Mouse (Mus musculus) A20 (cell line): ENCODE measurements at regions not wholly inside any gene's neighbourhood (a gene's known extent, or its start where the extent isn't known, plus 50 kb on each side); places are given as distances from the start of the nearest gene placed in this dataset.

Source experiments
- DNase-seq: peaks from one replicate; pipeline ENCODE4 v3.0.0-alpha.2; 2011; ENCODE audit warnings: low read depth, low spot score

GRCm38 (mm10) chr14:24827381-24828031 is 340.6 kb downstream of the Rps24 start:
- DNase-seq = no peak

DNA sequence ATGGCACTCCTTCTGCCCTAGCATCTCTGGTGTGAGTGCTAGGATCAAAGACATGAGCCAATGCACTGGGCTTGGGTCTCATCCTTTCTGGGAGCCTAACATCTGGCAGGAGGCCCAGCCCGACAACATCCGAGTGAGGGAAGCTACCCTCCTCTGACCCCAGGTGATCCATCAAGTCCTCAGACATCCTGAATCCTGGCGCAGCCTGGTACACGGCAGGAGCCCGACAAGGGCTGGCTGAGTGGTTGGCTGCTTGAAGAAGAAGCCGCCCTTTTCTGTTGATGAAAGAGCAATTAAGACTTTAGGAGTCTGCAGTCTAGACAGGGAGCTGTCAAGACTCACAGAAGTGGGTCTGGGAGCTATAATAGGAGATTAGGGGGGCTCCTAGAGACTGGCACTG is 342.1 kb downstream of the Rps24 start:
- no peak for DNase-seq

DNA sequence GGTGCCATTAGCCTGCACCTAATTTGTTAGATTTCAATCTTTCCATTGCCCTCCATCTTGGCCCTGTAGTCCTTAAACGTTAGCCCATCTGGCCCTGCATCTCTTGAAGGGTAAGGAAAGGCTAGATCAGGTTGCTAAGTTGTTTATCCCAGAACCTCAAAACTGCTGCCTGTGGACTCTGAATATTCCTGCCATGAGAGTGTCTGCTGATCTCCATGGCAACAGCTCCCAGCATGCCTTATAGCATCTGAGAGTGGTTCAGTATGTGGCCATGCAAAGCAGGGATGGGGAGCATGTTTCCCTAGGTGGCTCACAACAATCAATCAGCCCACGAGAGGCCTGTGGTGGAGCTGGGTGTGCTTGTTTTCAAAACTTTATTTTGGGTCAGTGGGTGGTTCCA is 346.3 kb downstream of the Rps24 start:
- DNase-seq = no peak

- DNase-seq = no peak
These were observed 351.3 kb downstream of the Rps24 start for GRCm38 (mm10) chr14:24838219-24838618.

DNA sequence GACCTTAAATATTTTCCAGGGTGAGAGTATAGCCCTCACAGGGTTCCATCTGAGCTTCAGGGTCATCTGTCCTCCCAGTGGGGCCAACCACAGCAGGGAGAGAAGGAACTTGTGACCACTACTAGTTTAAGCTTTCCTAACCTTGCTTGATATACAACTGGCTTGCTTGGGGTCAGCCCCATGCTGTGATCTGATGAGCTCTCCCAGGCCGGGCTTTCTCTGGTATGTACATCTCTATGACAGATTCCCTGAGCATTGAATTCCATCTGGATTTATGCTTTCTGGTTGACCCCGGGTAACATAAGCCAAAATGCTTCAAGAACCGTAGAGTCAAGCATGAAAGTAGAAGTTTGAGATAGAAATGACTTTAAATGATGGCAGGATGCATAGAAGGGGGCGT is 352.1 kb downstream of the Rps24 start:
- no peak for DNase-seq

GRCm38 (mm10) chr14:24841715-24842496 is 355.0 kb downstream of the Rps24 start:
- DNase-seq = no peak

GRCm38 (mm10) chr14:24843626-24844025 is 356.7 kb downstream of the Rps24 start:
- peak; percentile 16 for DNase-seq

- no peak for DNase-seq
These were observed 363.6 kb downstream of the Rps24 start for GRCm38 (mm10) chr14:24850491-24850890.

DNA sequence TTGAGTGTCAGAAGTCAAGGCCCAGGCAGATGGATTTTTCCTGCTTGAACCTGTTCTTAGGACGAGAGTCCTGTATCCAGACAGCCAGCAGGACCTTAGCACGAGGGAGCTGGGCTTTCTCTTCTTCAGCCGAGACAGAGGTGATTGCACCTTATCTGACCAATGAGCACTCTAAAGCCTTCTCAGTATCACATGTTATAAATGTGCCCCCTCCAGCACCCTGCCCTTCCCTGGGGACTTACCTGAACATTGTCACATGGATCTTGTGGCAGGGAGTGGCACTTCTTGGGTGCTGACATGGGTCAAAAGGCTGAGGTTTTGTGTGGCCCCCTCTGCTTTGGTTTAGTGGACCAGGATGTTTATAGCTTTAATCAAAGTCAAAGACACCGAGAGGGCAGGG is 367.5 kb downstream of the Rps24 start:
- DNase-seq = no peak

DNA sequence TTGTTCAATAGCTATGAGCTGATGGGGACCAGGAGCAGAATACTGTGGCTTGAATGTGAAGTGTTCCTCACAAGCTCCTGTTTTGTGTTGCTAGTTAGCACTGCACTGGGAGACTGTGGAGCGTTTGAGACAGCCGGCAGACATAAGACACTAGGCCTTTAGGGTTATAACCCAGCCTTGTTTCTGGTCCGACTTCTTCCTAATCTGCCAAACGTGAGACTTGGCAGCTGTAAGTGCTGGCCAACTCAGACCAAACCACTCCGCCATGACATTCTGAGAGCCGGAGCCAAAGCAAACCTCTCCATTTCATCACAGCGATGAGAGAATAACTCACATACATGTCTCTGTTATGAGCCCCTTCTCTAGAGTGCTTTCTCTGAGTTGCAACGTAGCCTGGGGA is 375.2 kb downstream of the Rps24 start:
- no peak for DNase-seq

DNA sequence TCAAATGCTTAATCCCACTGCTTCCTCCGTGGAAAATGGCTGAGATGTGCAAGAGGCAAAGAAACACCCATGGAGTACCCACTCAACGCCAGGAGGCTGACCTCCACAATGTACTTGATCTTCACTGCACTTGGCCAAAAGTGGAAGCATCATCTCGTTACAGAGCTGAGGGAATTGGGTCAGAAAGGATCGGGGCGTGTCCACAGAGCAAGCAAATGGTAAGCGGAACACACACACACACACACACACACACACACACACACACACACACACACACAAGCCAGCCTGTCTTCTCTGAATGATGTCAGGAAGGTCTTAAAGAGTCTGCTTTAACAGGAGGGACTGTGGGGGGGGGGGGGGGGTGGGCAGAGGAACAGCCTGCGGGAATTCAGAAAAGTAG is 375.7 kb downstream of the Rps24 start:
- no peak for DNase-seq

GRCm38 (mm10) chr14:24863116-24863515 is 376.2 kb downstream of the Rps24 start:
- no peak for DNase-seq

DNA sequence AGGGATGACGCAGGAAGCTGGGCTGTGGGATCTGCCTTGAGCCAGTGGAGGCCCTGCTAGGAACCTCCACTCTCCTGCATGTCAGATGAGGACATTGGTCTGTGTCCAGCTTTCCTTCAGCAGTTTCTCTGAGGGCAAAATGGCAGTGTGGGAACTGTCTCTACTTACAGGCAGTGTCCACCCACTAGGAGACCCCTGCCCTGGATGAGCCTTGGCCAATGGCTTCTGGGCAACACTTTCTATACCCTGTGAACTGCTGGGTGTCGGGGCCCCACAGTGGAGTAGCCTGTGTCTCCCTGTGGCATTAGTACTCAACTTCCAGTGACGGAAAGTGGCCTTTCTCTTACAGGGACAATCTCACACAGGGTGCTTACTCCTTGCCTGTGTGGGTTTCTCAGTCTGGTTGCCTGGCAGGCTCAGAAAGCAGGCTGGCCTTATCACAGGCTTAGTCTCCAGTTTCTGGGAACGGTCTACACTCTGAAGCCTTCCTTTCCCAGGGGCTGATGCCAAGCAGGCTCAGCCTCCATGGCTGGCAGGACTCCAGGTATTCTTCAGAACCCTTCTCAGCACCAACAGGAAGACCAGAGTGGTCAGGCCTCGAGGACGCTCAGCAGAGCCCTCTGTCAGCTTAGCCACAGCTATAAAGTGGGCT is 378.8 kb downstream of the Rps24 start:
- no peak for DNase-seq

- no peak for DNase-seq
These were observed 380.9 kb downstream of the Rps24 start for GRCm38 (mm10) chr14:24867816-24868215.

DNA sequence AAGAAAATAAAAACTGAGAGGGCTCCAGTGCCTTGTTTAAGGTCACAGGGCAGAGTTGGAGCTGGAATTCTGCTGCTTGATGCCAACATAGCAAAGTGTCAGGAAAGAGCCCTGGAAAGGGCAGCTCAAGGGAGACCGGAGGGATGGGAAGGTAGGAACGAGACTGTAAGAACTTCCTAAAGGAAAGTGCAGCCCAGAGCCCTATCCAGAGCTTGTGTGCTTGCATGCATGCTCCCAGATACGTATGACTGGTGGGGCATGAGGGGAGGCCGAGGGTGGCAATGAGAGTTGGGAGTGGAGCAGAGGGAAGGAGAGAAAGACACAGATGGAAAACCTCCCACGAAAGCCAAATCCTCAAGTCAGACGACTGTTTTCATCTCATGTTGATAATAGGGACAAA is 381.8 kb downstream of the Rps24 start:
- no peak for DNase-seq

GRCm38 (mm10) chr14:24870246-24870645 is 383.3 kb downstream of the Rps24 start:
- DNase-seq = no peak

GRCm38 (mm10) chr14:24871392-24871998 is 384.6 kb downstream of the Rps24 start:
- no peak for DNase-seq

DNA sequence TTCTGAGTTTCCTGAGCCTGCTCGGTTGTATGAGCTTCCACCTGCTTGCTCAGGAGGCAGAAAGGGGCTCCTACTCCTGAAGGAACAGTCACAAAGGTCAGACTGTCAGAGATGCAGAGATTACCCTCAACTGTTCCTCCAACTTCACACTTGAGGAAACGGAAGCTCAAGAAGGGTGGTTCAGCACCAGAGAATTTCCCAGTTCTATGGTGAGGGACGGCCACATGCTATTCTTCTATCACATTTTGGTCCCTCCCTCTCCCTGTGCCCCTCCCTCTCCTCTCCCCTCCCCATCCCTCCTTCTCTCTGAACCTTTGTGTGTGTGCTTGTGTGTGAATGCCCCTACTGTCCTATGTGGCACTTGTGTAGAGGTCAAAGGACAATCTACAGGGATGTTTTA is 386.0 kb downstream of the Rps24 start:
- DNase-seq = no peak

- DNase-seq = no peak
These were observed 386.5 kb downstream of the Rps24 start for GRCm38 (mm10) chr14:24873406-24873805.

GRCm38 (mm10) chr14:24874426-24875155 is 387.7 kb downstream of the Rps24 start:
- no peak for DNase-seq

DNA sequence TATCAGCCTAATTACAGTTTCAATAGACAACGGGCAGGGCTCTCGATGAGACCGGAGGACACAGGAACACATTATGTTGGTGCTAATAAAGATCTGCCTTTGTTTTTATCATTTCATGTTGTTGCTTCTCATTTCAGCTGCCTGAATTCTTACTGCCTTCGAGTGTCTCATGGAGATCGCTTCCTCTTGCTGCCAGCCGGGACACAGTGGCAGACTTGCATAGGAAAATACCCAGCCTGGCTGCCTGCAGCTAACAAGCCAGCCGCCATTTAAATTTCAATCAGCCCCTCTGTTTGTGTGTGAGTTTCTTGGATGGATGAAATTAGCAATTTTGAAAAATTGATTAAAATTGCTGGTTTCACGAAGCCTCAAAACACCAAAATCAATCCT is 388.2 kb downstream of the Rps24 start:
- DNase-seq = no peak

DNA sequence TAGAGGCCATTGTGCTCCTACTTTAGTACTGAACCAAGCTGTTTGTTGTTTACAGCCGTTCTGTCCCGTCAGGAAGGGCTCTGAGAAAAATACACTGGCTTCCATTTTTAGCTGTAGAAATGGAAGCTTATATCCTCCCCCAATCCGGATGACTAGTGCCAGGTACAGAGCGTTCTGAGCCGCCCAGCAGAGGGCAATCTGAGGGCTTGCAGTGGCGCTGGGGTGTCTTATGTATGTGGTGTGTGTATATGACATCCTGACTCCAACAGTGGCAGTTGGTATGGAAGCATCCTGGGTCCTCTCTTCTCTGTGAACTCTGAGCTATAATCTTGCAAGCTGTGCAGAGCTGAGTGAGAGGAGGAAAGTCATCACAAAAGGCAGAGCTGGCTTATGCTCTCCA is 389.0 kb downstream of the Rps24 start:
- no peak for DNase-seq
